Mouse (Mus musculus): ENCODE results near the gene Zc3h12d.

Zc3h12d gene

GRCm38 (mm10) chr10:7832171-7832676, at the start of gene Zc3h12d:
Gene Zc3h12d, plus strand, starts transcription at chr10:7832470.
- DNase-seq (ENCODE audit: low read depth, low spot score), result peak; percentile 15

GRCm38 (mm10) chr10:7787319-7787718, 45.0 kb upstream of the Zc3h12d start:
- no peak for DNase-seq (ENCODE audit: low read depth, low spot score)

GRCm38 (mm10) chr10:7792254-7792750, 40.0 kb upstream of the Zc3h12d start:
- no peak for DNase-seq (ENCODE audit: low read depth, low spot score)

GRCm38 (mm10) chr10:7792751-7793385, 39.4 kb upstream of the Zc3h12d start, which contains the start of the genes Ginm1 and Ppil4:
Gene Ginm1, minus strand, starts transcription at chr10:7792824.
Gene Ppil4, plus strand, starts transcription at chr10:7792891.
- peak; percentile 96 for DNase-seq (ENCODE audit: low read depth, low spot score)

- no peak for DNase-seq (ENCODE audit: low read depth, low spot score)
These were observed 31.0 kb upstream of the Zc3h12d start for GRCm38 (mm10) chr10:7801258-7801657.

GRCm38 (mm10) chr10:7802519-7803140, 29.6 kb upstream of the Zc3h12d start:
- no peak for DNase-seq (ENCODE audit: low read depth, low spot score)

- DNase-seq (ENCODE audit: low read depth, low spot score), result peak; percentile 75
These were observed 22.3 kb upstream of the Zc3h12d start for GRCm38 (mm10) chr10:7809937-7810336.

- DNase-seq (ENCODE audit: low read depth, low spot score), result no peak
These were observed 15.8 kb upstream of the Zc3h12d start for GRCm38 (mm10) chr10:7816476-7816875.

- DNase-seq (ENCODE audit: low read depth, low spot score), result no peak
These were observed 13.6 kb upstream of the Zc3h12d start for GRCm38 (mm10) chr10:7818676-7819075.

GRCm38 (mm10) chr10:7819156-7819555, 13.1 kb upstream of the Zc3h12d start:
- no peak for DNase-seq (ENCODE audit: low read depth, low spot score)

- no peak for DNase-seq (ENCODE audit: low read depth, low spot score)
These were observed 12.7 kb upstream of the Zc3h12d start for GRCm38 (mm10) chr10:7819603-7820002.

GRCm38 (mm10) chr10:7820171-7820570, 12.1 kb upstream of the Zc3h12d start:
- no peak for DNase-seq (ENCODE audit: low read depth, low spot score)

- DNase-seq (ENCODE audit: low read depth, low spot score), result no peak
These were observed 10.3 kb upstream of the Zc3h12d start for GRCm38 (mm10) chr10:7821981-7822380.

GRCm38 (mm10) chr10:7824663-7825280, 7.5 kb upstream of the Zc3h12d start:
- DNase-seq (ENCODE audit: low read depth, low spot score), result no peak

- no peak for DNase-seq (ENCODE audit: low read depth, low spot score)
These were observed 7.0 kb upstream of the Zc3h12d start for GRCm38 (mm10) chr10:7825281-7825665.

- no peak for DNase-seq (ENCODE audit: low read depth, low spot score)
These were observed 6.2 kb upstream of the Zc3h12d start for GRCm38 (mm10) chr10:7826106-7826505.

GRCm38 (mm10) chr10:7833377-7834165, 1.3 kb downstream of the Zc3h12d start:
- DNase-seq (ENCODE audit: low read depth, low spot score), result no peak

- DNase-seq (ENCODE audit: low read depth, low spot score), result no peak
These were observed 2.5 kb downstream of the Zc3h12d start for GRCm38 (mm10) chr10:7834671-7835225.

- no peak for DNase-seq (ENCODE audit: low read depth, low spot score)
These were observed 4.6 kb downstream of the Zc3h12d start for GRCm38 (mm10) chr10:7836902-7837301.

GRCm38 (mm10) chr10:7837446-7837845, 5.2 kb downstream of the Zc3h12d start:
- DNase-seq (ENCODE audit: low read depth, low spot score), result no peak

GRCm38 (mm10) chr10:7838036-7838435, 5.8 kb downstream of the Zc3h12d start:
- no peak for DNase-seq (ENCODE audit: low read depth, low spot score)
